Mouse (Mus musculus) myocyte (in vitro differentiated cells): ENCODE measurements around the gene Parn. TPM values are rescaled to one million over a fixed set of nuclear protein-coding genes. Genes with fewer than 3 reads are reported as not detected.

Source experiments
- H3K27me3 ChIP-seq: one replicate; pipeline ENCODE4 v1.6.1; 2011; ENCODE audit not compliant: control insufficient read depth, insufficient read depth, insufficient read length
- H3K36me3 ChIP-seq: one replicate; pipeline ENCODE4 v1.6.1; 2011; ENCODE audit not compliant: control insufficient read depth, insufficient read depth
- H3K4me2 ChIP-seq: one replicate; pipeline ENCODE4 v1.6.1; 2011; ENCODE audit warnings: low read depth, control low read depth
- H3K4me3 ChIP-seq: one replicate; pipeline ENCODE4 v1.5.1; 2011; ENCODE audit warnings: mild to moderate bottlenecking, control low read depth, moderate library complexity
- H3K79me2 ChIP-seq: one replicate; pipeline ENCODE4 v1.6.1; 2011; ENCODE audit not compliant: control insufficient read depth, insufficient read depth
- H3ac ChIP-seq: one replicate; pipeline ENCODE4 v1.6.1; 2011; ENCODE audit not compliant: control insufficient read depth, insufficient read length
- CEBPB ChIP-seq: IDR thresholded peaks from 2 replicates; pipeline ENCODE4 v1.6.1; 2011; ENCODE audit warnings: mild to moderate bottlenecking, moderate library complexity; ENCODE audit not compliant: poor library complexity, insufficient read depth, severe bottlenecking
- E2F4 ChIP-seq: IDR thresholded peaks from one replicate; pipeline ENCODE4 v1.6.1; 2011; ENCODE audit warnings: mild to moderate bottlenecking, control low read depth, moderate library complexity; ENCODE audit not compliant: insufficient read depth
- MAX ChIP-seq: IDR thresholded peaks from one replicate; pipeline ENCODE4 v1.6.1; 2011; ENCODE audit warnings: low read depth, mild to moderate bottlenecking, control low read depth
- MYOD1 ChIP-seq, 3 experiments: IDR thresholded peaks; one replicate each; pipeline ENCODE4 v1.6.1; 2011; ENCODE audit warnings: control low read depth in 2 of 3, low read depth in 2 of 3, mild to moderate bottlenecking in 2 of 3, moderate library complexity in 1 of 3; ENCODE audit not compliant: insufficient read length in 2 of 3, control insufficient read depth in 1 of 3
- MYOG ChIP-seq, 3 experiments: IDR thresholded peaks; one replicate each; pipeline ENCODE4 v1.6.1; 2011; ENCODE audit warnings: control low read depth in 2 of 3, low read depth in 2 of 3, mild to moderate bottlenecking in 2 of 3; ENCODE audit not compliant: insufficient read length in 2 of 3, control insufficient read depth in 1 of 3, insufficient read depth in 1 of 3
- POLR2A ChIP-seq: IDR thresholded peaks from one replicate; pipeline ENCODE4 v1.6.1; 2011; ENCODE audit warnings: low read depth, mild to moderate bottlenecking, control low read depth, moderate library complexity; ENCODE audit not compliant: insufficient read length
- POLR2AphosphoS2 ChIP-seq: IDR thresholded peaks from one replicate; pipeline ENCODE4 v1.6.1; 2011; ENCODE audit warnings: low read depth, control low read depth; ENCODE audit not compliant: insufficient read length
- REST ChIP-seq: IDR thresholded peaks from one replicate; pipeline ENCODE4 v1.6.1; 2011; ENCODE audit warnings: mild to moderate bottlenecking, control low read depth, moderate library complexity; ENCODE audit not compliant: insufficient read depth, insufficient read length
- SRF ChIP-seq: IDR thresholded peaks from one replicate; pipeline ENCODE4 v1.6.1; 2011; ENCODE audit warnings: low read depth; ENCODE audit not compliant: control insufficient read depth, insufficient read length
- TCF12 ChIP-seq: IDR thresholded peaks from one replicate; pipeline ENCODE4 v1.6.1; 2011; ENCODE audit warnings: mild to moderate bottlenecking, control low read depth; ENCODE audit not compliant: poor library complexity, insufficient read depth, severe bottlenecking
- TCF3 ChIP-seq: IDR thresholded peaks from one replicate; pipeline ENCODE4 v1.6.1; 2011; ENCODE audit warnings: low read depth, control low read depth; ENCODE audit not compliant: insufficient read length
- USF1 ChIP-seq: IDR thresholded peaks from one replicate; pipeline ENCODE4 v1.6.1; 2011; ENCODE audit warnings: low read depth, mild to moderate bottlenecking, control low read depth, moderate library complexity
- polyA plus RNA-seq: library from polyadenylated mRNA; unstranded; fragments of >200 nt; fragmentation: generic; extraction: Trizol; gene quantifications from one replicate; pipeline ENCODE4 v1.2.1, GENCODE M21; 2012; ENCODE audit warnings: missing spikeins

Gene Parn
- polyA plus RNA-seq, 1 experiment: 14.5 TPM

- Histone ChIP-seq H3K79me2 (no peaks in the 10 kb centered on the region), H3K4me3 (no peak overlapping the region), H3K4me2 (no peak overlapping the region), H3ac (no peak overlapping the region), H3K36me3 (no peaks in the 10 kb centered on the region), H3K27me3 (no peaks in the 10 kb centered on the region)
- TF ChIP-seq POLR2AphosphoS2 (no peak), REST (no peak), USF1 (no peak), TCF12 (no peak), MYOG (IDR thresholded peaks at IDR 0.05; ENCODE audit: control insufficient read depth in 1 of 3, insufficient read depth in 1 of 3, insufficient read length in 2 of 3, low read depth in 2 of 3) (no peak), E2F4 (no peak), SRF (no peak), TCF3 (no peak), MYOD1 (IDR thresholded peaks at IDR 0.05; ENCODE audit: control insufficient read depth in 1 of 3, insufficient read length in 2 of 3, low read depth in 2 of 3) (no peak), CEBPB (no peak), MAX (no peak), POLR2A (no peak)
These were observed 88.0 kb downstream of the Parn start for GRCm38 (mm10) chr16:13580016-13580415.

GRCm38 (mm10) chr16:13575306-13575705 is 92.7 kb downstream of the Parn start:
- TF ChIP-seq POLR2AphosphoS2 (no peak), POLR2A (no peak)
- no peaks in the 10 kb centered on the region for H3K79me2 ChIP-seq
- H3K36me3 ChIP-seq: no peaks in the 10 kb centered on the region
- no peak overlapping the region for H3K4me2 ChIP-seq
- no peak overlapping the region for H3K4me3 ChIP-seq
- no peak overlapping the region for H3ac ChIP-seq
- H3K27me3 ChIP-seq: no peaks in the 10 kb centered on the region

GRCm38 (mm10) chr16:13568280-13568679 is 99.7 kb downstream of the Parn start:
- Histone ChIP-seq H3K27me3 (no peaks in the 10 kb centered on the region), H3K36me3 (no peaks in the 10 kb centered on the region), H3K4me2 (no peak overlapping the region), H3ac (no peak overlapping the region), H3K4me3 (no peak overlapping the region), H3K79me2 (no peaks in the 10 kb centered on the region)
- TF ChIP-seq POLR2A: no peak
- TF ChIP-seq E2F4: no peak
- no peak for TF ChIP-seq SRF
- no peak for TF ChIP-seq REST
- TF ChIP-seq TCF12: no peak
- no peak for TF ChIP-seq MAX
- TF ChIP-seq CEBPB: no peak
- TF ChIP-seq POLR2AphosphoS2: no peak
- TF ChIP-seq MYOG (IDR thresholded peaks at IDR 0.05; ENCODE audit: control insufficient read depth in 1 of 3, insufficient read depth in 1 of 3, insufficient read length in 2 of 3, low read depth in 2 of 3): no peak
- no peak for TF ChIP-seq USF1
- TF ChIP-seq TCF3: no peak
- TF ChIP-seq MYOD1 (IDR thresholded peaks at IDR 0.05; ENCODE audit: control insufficient read depth in 1 of 3, insufficient read length in 2 of 3, low read depth in 2 of 3): no peak

- Histone ChIP-seq H3ac (no peak overlapping the region), H3K79me2 (no peaks in the 10 kb centered on the region), H3K4me3 (no peak overlapping the region), H3K36me3 (no peaks in the 10 kb centered on the region), H3K4me2 (no peak overlapping the region), H3K27me3 (no peaks in the 10 kb centered on the region)
- no peak for TF ChIP-seq CEBPB
- TF ChIP-seq REST: no peak
- no peak for TF ChIP-seq TCF3
- no peak for TF ChIP-seq E2F4
- TF ChIP-seq MAX: no peak
- no peak for TF ChIP-seq MYOD1 (IDR thresholded peaks at IDR 0.05; ENCODE audit: control insufficient read depth in 1 of 3, insufficient read length in 2 of 3, low read depth in 2 of 3)
- no peak for TF ChIP-seq POLR2A
- no peak for TF ChIP-seq USF1
- no peak for TF ChIP-seq MYOG (IDR thresholded peaks at IDR 0.05; ENCODE audit: control insufficient read depth in 1 of 3, insufficient read depth in 1 of 3, insufficient read length in 2 of 3, low read depth in 2 of 3)
- TF ChIP-seq TCF12: no peak
- TF ChIP-seq POLR2AphosphoS2: no peak
- TF ChIP-seq SRF: no peak
These were observed 100.4 kb downstream of the Parn start for GRCm38 (mm10) chr16:13567614-13568013.

GRCm38 (mm10) chr16:13566351-13566750 is 101.6 kb downstream of the Parn start:
- TF ChIP-seq CEBPB: no peak
- TF ChIP-seq SRF: no peak
- no peak for TF ChIP-seq E2F4
- no peak for TF ChIP-seq MYOG (IDR thresholded peaks at IDR 0.05; ENCODE audit: control insufficient read depth in 1 of 3, insufficient read depth in 1 of 3, insufficient read length in 2 of 3, low read depth in 2 of 3)
- no peak for TF ChIP-seq USF1
- no peak for TF ChIP-seq TCF12
- TF ChIP-seq MYOD1 (IDR thresholded peaks at IDR 0.05; ENCODE audit: control insufficient read depth in 1 of 3, insufficient read length in 2 of 3, low read depth in 2 of 3): no peak
- TF ChIP-seq REST: no peak
- TF ChIP-seq MAX: no peak
- TF ChIP-seq TCF3: no peak
- TF ChIP-seq POLR2A: no peak
- no peak for TF ChIP-seq POLR2AphosphoS2

More at GRCm38 (mm10) chr16:13566351-13566750, 101.6 kb downstream of the Parn start:
- no peak overlapping the region for H3ac ChIP-seq
- no peaks in the 10 kb centered on the region for H3K79me2 ChIP-seq
- no peaks in the 10 kb centered on the region for H3K27me3 ChIP-seq
- H3K4me3 ChIP-seq: no peak overlapping the region
- no peak overlapping the region for H3K4me2 ChIP-seq
- H3K36me3 ChIP-seq: no peaks in the 10 kb centered on the region
